Mouse (Mus musculus): ENCODE results near the gene Vmac. TPM values are rescaled to one million over a fixed set of nuclear protein-coding genes. Genes with fewer than 3 reads are reported as not detected.

Vmac gene
- total RNA-seq, 2 experiments from 2014 or later, result 4.1 to 5.5 TPM

Other genes starting within 250 kb of the Vmac start
- gene Ptprs, start 241.5 kb downstream of the Vmac start, total RNA-seq (2014; fragmentation: Nextera tagmentation), result 55.7 and 65.0 TPM in 2 replicates
- 36.6 and 48.3 TPM in 2 replicates for gene Ptprs, start 241.5 kb downstream of the Vmac start, total RNA-seq (2017)
- gene Znrf4, start 205.6 kb downstream of the Vmac start, total RNA-seq (2014; fragmentation: Nextera tagmentation), result not detected in 2 replicates
- not detected in 2 replicates for gene Znrf4, start 205.6 kb downstream of the Vmac start, total RNA-seq (2017)
- 2.8 TPM in 1 of 2 replicates, not detected in the other for gene Gm20219, start 163.6 kb downstream of the Vmac start, total RNA-seq (2014; fragmentation: Nextera tagmentation)
- not detected in 2 replicates for gene Gm20219, start 163.6 kb downstream of the Vmac start, total RNA-seq (2017)
- 158 and 166 TPM in 2 replicates for gene Safb2, start 133.4 kb downstream of the Vmac start, total RNA-seq (2014; fragmentation: Nextera tagmentation)
- 108 and 115 TPM in 2 replicates for gene Safb2, start 133.4 kb downstream of the Vmac start, total RNA-seq (2017)
- gene Safb, start 133.2 kb downstream of the Vmac start, total RNA-seq (2014; fragmentation: Nextera tagmentation), result 122 and 171 TPM in 2 replicates
- 92.4 and 103 TPM in 2 replicates for gene Safb, start 133.2 kb downstream of the Vmac start, total RNA-seq (2017)
- gene 2410015M20Rik, start 108.3 kb downstream of the Vmac start, total RNA-seq (2014; fragmentation: Nextera tagmentation), result 126 and 171 TPM in 2 replicates
- 82.9 and 126 TPM in 2 replicates for gene 2410015M20Rik, start 108.3 kb downstream of the Vmac start, total RNA-seq (2017)
- gene Rpl36, start 104.6 kb downstream of the Vmac start, total RNA-seq (2014; fragmentation: Nextera tagmentation), result 2,912 and 4,512 TPM in 2 replicates
- 2,001 and 2,083 TPM in 2 replicates for gene Rpl36, start 104.6 kb downstream of the Vmac start, total RNA-seq (2017)
- gene Lonp1, start 91.1 kb downstream of the Vmac start, total RNA-seq (2014; fragmentation: Nextera tagmentation), result 59.8 and 63.2 TPM in 2 replicates
- gene Lonp1, start 91.1 kb downstream of the Vmac start, total RNA-seq (2017), result 76.5 and 108 TPM in 2 replicates
- gene Catsperd, start 89.9 kb downstream of the Vmac start, total RNA-seq (2014; fragmentation: Nextera tagmentation), result not detected in 2 replicates
- 0.38 TPM in 1 of 2 replicates, not detected in the other for gene Catsperd, start 89.9 kb downstream of the Vmac start, total RNA-seq (2017)
- gene Ranbp3, start 44.7 kb downstream of the Vmac start, total RNA-seq (2014; fragmentation: Nextera tagmentation), result 81.7 and 94.5 TPM in 2 replicates
- gene Ranbp3, start 44.7 kb downstream of the Vmac start, total RNA-seq (2017), result 50.6 and 58.1 TPM in 2 replicates
- gene Ndufa11, start 255 bp downstream of the Vmac start, total RNA-seq (2014; fragmentation: Nextera tagmentation), result 181 and 226 TPM in 2 replicates
- 75.6 and 167 TPM in 2 replicates for gene Ndufa11, start 255 bp downstream of the Vmac start, total RNA-seq (2017)
- gene Nrtn, start 39.5 kb upstream of the Vmac start, total RNA-seq (2014; fragmentation: Nextera tagmentation), result not detected in 2 replicates
- not detected in 2 replicates for gene Nrtn, start 39.5 kb upstream of the Vmac start, total RNA-seq (2017)
- 21.6 and 28.6 TPM in 2 replicates for gene Dus3l, start 46.7 kb upstream of the Vmac start, total RNA-seq (2014; fragmentation: Nextera tagmentation)
- gene Dus3l, start 46.7 kb upstream of the Vmac start, total RNA-seq (2017), result 13.9 and 17.9 TPM in 2 replicates
- gene Prr22, start 52.2 kb upstream of the Vmac start, total RNA-seq (2014; fragmentation: Nextera tagmentation), result 5.4 and 6.6 TPM in 2 replicates
- 1.3 and 2.3 TPM in 2 replicates for gene Prr22, start 52.2 kb upstream of the Vmac start, total RNA-seq (2017)
- 23.0 and 29.3 TPM in 2 replicates for gene Rfx2, start 113.0 kb upstream of the Vmac start, total RNA-seq (2014; fragmentation: Nextera tagmentation)
- 4.7 and 10.5 TPM in 2 replicates for gene Rfx2, start 113.0 kb upstream of the Vmac start, total RNA-seq (2017)
- not detected in 2 replicates for gene Acsbg2, start 156.4 kb upstream of the Vmac start, total RNA-seq (2014; fragmentation: Nextera tagmentation)
- gene Acsbg2, start 156.4 kb upstream of the Vmac start, total RNA-seq (2017), result not detected in 2 replicates
- not detected in 2 replicates for gene 1700061G19Rik, start 157.5 kb upstream of the Vmac start, total RNA-seq (2014; fragmentation: Nextera tagmentation)
- gene 1700061G19Rik, start 157.5 kb upstream of the Vmac start, total RNA-seq (2017), result not detected in 2 replicates
- gene Mllt1, start 217.4 kb upstream of the Vmac start, total RNA-seq (2014; fragmentation: Nextera tagmentation), result 24.1 and 33.2 TPM in 2 replicates
- 12.2 and 17.3 TPM in 2 replicates for gene Mllt1, start 217.4 kb upstream of the Vmac start, total RNA-seq (2017)

All from megakaryocyte-erythroid progenitor cell, adult 5-6 weeks (primary cell).